Mouse (Mus musculus) E14TG2a.4 (cell line): Measurements from ENCODE around the gene Raly.
A peak's percentile ranks its signal among the peaks of the same experiment; 100 is the strongest.

Source experiments
- H3K27me3 ChIP-seq: 2 replicates; pipeline ENCODE4 v1.6.1; 2014; ENCODE audit warnings: low read length, control low read depth; ENCODE audit not compliant: insufficient read depth
- H3K36me3 ChIP-seq: 2 replicates; pipeline ENCODE4 v1.6.1; 2014; ENCODE audit warnings: low read length, control low read depth; ENCODE audit not compliant: insufficient read depth
- H3K4me1 ChIP-seq: replicated peaks from 2 replicates; pipeline ENCODE4 v1.6.1; 2014; ENCODE audit warnings: low read depth, low read length, control low read depth
- H3K4me3 ChIP-seq: replicated peaks from 2 replicates; pipeline ENCODE4 v1.5.1; 2014; ENCODE audit warnings: mild to moderate bottlenecking, low read length
- H3K9me3 ChIP-seq: 2 replicates; pipeline ENCODE4 v1.6.1; 2014; ENCODE audit warnings: low read length, control low read depth
- CTCF ChIP-seq: conservative IDR thresholded peaks from 2 replicates; pipeline ENCODE4 v1.5.1; 2014; ENCODE audit warnings: low read length
- NANOG ChIP-seq: IDR thresholded peaks from 2 replicates; pipeline ENCODE4 v1.6.1; 2014; ENCODE audit warnings: borderline replicate concordance, low read length, mixed read lengths
- POU5F1 ChIP-seq: IDR thresholded peaks from 2 replicates; pipeline ENCODE4 v1.6.1; 2014; ENCODE audit warnings: low read length, borderline replicate concordance

The Raly gene

GRCm38 (mm10) chr2:154813426-154813825 is 22.5 kb downstream of the Raly start:
- TF ChIP-seq CTCF (no peak), POU5F1 (no peak), NANOG (no peak)
- Histone ChIP-seq H3K36me3 (peaks cover 12% of the 10 kb centered on the region), H3K4me3 (no peak overlapping the region), H3K27me3 (no peaks in the 10 kb centered on the region), H3K9me3 (no peaks in the 10 kb centered on the region; the same call in 1 of the 2 replicates), H3K4me1 (peaks cover 48% of the 10 kb centered on the region)

- H3K4me3 ChIP-seq: no peak overlapping the region
- H3K9me3 ChIP-seq: no peaks in the 10 kb centered on the region
- TF ChIP-seq CTCF (no peak), POU5F1 (no peak), NANOG (no peak)
- H3K36me3 ChIP-seq: peaks cover 12% of the 10 kb centered on the region
- no peaks in the 10 kb centered on the region for H3K27me3 ChIP-seq
- peaks cover 79% of the 10 kb centered on the region for H3K4me1 ChIP-seq
Measured at GRCm38 (mm10) chr2:154817089-154817488, 26.2 kb downstream of the Raly start.

- H3K4me3 ChIP-seq: no peak overlapping the region
- H3K9me3 ChIP-seq: no peaks in the 10 kb centered on the region
- H3K4me1 ChIP-seq: peaks cover 74% of the 10 kb centered on the region
- no peaks in the 10 kb centered on the region for H3K27me3 ChIP-seq
- peaks cover 16% of the 10 kb centered on the region for H3K36me3 ChIP-seq
- TF ChIP-seq CTCF: peak; percentile 23
- TF ChIP-seq POU5F1: no peak
- TF ChIP-seq NANOG: no peak
Measured at GRCm38 (mm10) chr2:154817788-154818187, 26.9 kb downstream of the Raly start.

GRCm38 (mm10) chr2:154818599-154818998 is 27.7 kb downstream of the Raly start:
- H3K4me1 ChIP-seq: peaks cover 73% of the 10 kb centered on the region
- no peaks in the 10 kb centered on the region for H3K27me3 ChIP-seq
- TF ChIP-seq NANOG (no peak), CTCF (no peak), POU5F1 (no peak)
- H3K4me3 ChIP-seq: no peak overlapping the region
- peaks cover 17% of the 10 kb centered on the region for H3K36me3 ChIP-seq
- H3K9me3 ChIP-seq: no peaks in the 10 kb centered on the region

GRCm38 (mm10) chr2:154820346-154820745 is 29.4 kb downstream of the Raly start:
- no peaks in the 10 kb centered on the region for H3K27me3 ChIP-seq
- TF ChIP-seq POU5F1 (no peak), CTCF (no peak), NANOG (no peak)
- H3K4me1 ChIP-seq: peaks cover 63% of the 10 kb centered on the region
- no peaks in the 10 kb centered on the region for H3K9me3 ChIP-seq
- H3K4me3 ChIP-seq: no peak overlapping the region
- H3K36me3 ChIP-seq: peaks cover 20% of the 10 kb centered on the region

- H3K27me3 ChIP-seq: no peaks in the 10 kb centered on the region
- no peaks in the 10 kb centered on the region for H3K9me3 ChIP-seq
- no peak overlapping the region for H3K4me3 ChIP-seq
- H3K4me1 ChIP-seq: peaks cover 35% of the 10 kb centered on the region
- TF ChIP-seq POU5F1: no peak
- TF ChIP-seq NANOG: no peak
- no peak for TF ChIP-seq CTCF
- peaks cover 61% of the 10 kb centered on the region for H3K36me3 ChIP-seq
Measured at GRCm38 (mm10) chr2:154826054-154826538, 35.2 kb downstream of the Raly start.

GRCm38 (mm10) chr2:154827521-154827920 is 36.6 kb downstream of the Raly start:
- no peaks in the 10 kb centered on the region for H3K27me3 ChIP-seq
- no peak for TF ChIP-seq NANOG
- TF ChIP-seq CTCF: no peak
- no peak overlapping the region for H3K4me3 ChIP-seq
- H3K36me3 ChIP-seq: peaks cover 64% of the 10 kb centered on the region
- no peaks in the 10 kb centered on the region for H3K9me3 ChIP-seq
- H3K4me1 ChIP-seq: peaks cover 38% of the 10 kb centered on the region

- Histone ChIP-seq H3K36me3 (peaks cover 63% of the 10 kb centered on the region), H3K9me3 (no peaks in the 10 kb centered on the region), H3K4me1 (peaks cover 63% of the 10 kb centered on the region), H3K27me3 (no peaks in the 10 kb centered on the region), H3K4me3 (no peak overlapping the region)
- TF ChIP-seq POU5F1 (no peak), CTCF (no peak), NANOG (no peak)
Measured at GRCm38 (mm10) chr2:154832471-154832870, 41.6 kb downstream of the Raly start.

- no peak overlapping the region for H3K4me3 ChIP-seq
- H3K4me1 ChIP-seq: peaks cover 59% of the 10 kb centered on the region
- no peaks in the 10 kb centered on the region for H3K9me3 ChIP-seq
- no peaks in the 10 kb centered on the region for H3K27me3 ChIP-seq
- peaks cover 54% of the 10 kb centered on the region for H3K36me3 ChIP-seq
- TF ChIP-seq POU5F1 (no peak), CTCF (no peak), NANOG (no peak)
Measured at GRCm38 (mm10) chr2:154834149-154834865, 43.4 kb downstream of the Raly start.
